Mouse (Mus musculus) left cerebral cortex, adult 11 months (tissue): ENCODE data around the gene Vps26c.
A peak's percentile ranks its signal among the peaks of the same experiment; 100 is the strongest.
"Not testable (repeated sequence)": the region's sequence is repeated elsewhere in the genome, so short reads cannot be mapped to it uniquely, and the experiment has no call there.

Experiments
- DNase-seq: peaks from one replicate; pipeline ENCODE4 v3.0.0; 2022; ENCODE audit warnings: low spot score

Gene Vps26c

GRCm38 (mm10) chr16:94545781-94546562, 19.3 kb upstream of the Vps26c start:
- DNase-seq = no peak

GRCm38 (mm10) chr16:94544540-94545105, 18.0 kb upstream of the Vps26c start:
- no peak for DNase-seq

- no peak for DNase-seq
Observed at GRCm38 (mm10) chr16:94542898-94543297, 16.3 kb upstream of the Vps26c start.

GRCm38 (mm10) chr16:94540140-94540539, 13.5 kb upstream of the Vps26c start:
- no peak for DNase-seq

- DNase-seq = no peak
Observed at GRCm38 (mm10) chr16:94537159-94537527, 10.5 kb upstream of the Vps26c start.

- DNase-seq = no peak
Observed at GRCm38 (mm10) chr16:94536417-94537158, 10.0 kb upstream of the Vps26c start.

GRCm38 (mm10) chr16:94535716-94536115, 9.1 kb upstream of the Vps26c start:
- no peak for DNase-seq

GRCm38 (mm10) chr16:94533679-94534078, 7.0 kb upstream of the Vps26c start:
- no peak for DNase-seq

GRCm38 (mm10) chr16:94531268-94531667, 4.6 kb upstream of the Vps26c start:
- DNase-seq = no peak

- no peak for DNase-seq
Observed at GRCm38 (mm10) chr16:94527546-94527945, 916 bp upstream of the Vps26c start.

GRCm38 (mm10) chr16:94527152-94527534, 513 bp upstream of the Vps26c start:
- DNase-seq = no peak

- no peak for DNase-seq
Observed at GRCm38 (mm10) chr16:94525955-94526343, 681 bp downstream of the Vps26c start.

- DNase-seq = no peak
Observed at GRCm38 (mm10) chr16:94524691-94525090, 1.9 kb downstream of the Vps26c start.

- no peak for DNase-seq
Observed at GRCm38 (mm10) chr16:94523594-94524377, 2.8 kb downstream of the Vps26c start.

GRCm38 (mm10) chr16:94519028-94519427, 7.6 kb downstream of the Vps26c start:
- DNase-seq = no peak

- no peak for DNase-seq
Observed at GRCm38 (mm10) chr16:94517606-94518005, 9.0 kb downstream of the Vps26c start.

GRCm38 (mm10) chr16:94509983-94510382, 16.6 kb downstream of the Vps26c start:
- DNase-seq = no peak

GRCm38 (mm10) chr16:94508769-94509168, 17.9 kb downstream of the Vps26c start:
- no peak for DNase-seq

GRCm38 (mm10) chr16:94507071-94507470, 19.6 kb downstream of the Vps26c start:
- no peak for DNase-seq

- no peak for DNase-seq
Observed at GRCm38 (mm10) chr16:94504192-94504591, 22.4 kb downstream of the Vps26c start.

- DNase-seq = peak; percentile 39
Observed at GRCm38 (mm10) chr16:94497911-94498310, 28.7 kb downstream of the Vps26c start.

- not testable (repeated sequence) for DNase-seq
Observed at GRCm38 (mm10) chr16:94497176-94497575, 29.5 kb downstream of the Vps26c start.
